Mouse (Mus musculus): ENCODE results near the gene Vps35. TPM values are rescaled to one million over a fixed set of nuclear protein-coding genes. Genes with fewer than 3 reads are reported as not detected.

Gene Vps35
- 76.0 and 79.0 TPM in 2 replicates for polyA plus RNA-seq (2012; ENCODE audit: insufficient read depth, insufficient read length, missing spikeins)

DNA sequence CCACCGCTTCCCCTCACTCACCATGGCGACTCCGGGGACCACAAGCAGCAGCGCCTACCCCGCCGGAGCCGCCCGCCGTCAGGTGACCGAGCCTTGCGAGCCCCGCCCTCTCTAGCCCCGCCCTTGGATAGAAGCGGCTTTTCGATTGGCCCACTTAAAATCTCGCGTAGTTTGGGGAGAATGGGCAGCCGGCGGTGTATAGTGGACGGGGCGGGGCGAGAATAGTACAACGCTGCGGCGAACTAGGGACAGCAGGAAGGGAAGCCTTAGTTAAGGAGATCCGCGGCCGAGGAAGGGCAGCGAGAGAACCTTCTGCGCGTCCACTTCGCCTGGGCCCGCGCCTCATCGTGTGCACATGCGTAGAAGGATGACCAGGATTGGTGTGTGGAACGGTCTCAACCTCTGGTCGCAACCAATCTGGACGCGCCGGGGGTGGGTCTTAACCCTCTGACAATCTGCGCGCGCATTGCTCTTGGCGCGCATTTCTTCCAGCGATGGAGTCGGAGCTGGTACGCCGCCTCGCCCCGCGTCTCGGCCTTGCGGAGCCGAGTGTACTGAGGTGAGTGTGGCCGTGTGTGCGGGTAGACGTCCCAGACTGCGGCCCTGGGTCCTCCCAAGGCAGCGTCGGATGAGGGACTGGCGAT lies at the start of gene Vps35, which contains the start of gene Orc6:
Gene Vps35 (minus strand): TSS at position 369 of the 644 bp plus-strand sequence.
Gene Orc6 (plus strand): TSS at position 199 of the 644 bp plus-strand sequence.
- Histone ChIP-seq H3K4me3 (ENCODE audit: insufficient read depth, low read depth, low read length) (peak within 1 kb of the TSS; percentile 78), H3K4me1 (ENCODE audit: control insufficient read depth, insufficient read depth, insufficient read length, low read length) (no peaks in the 10 kb centered on the region), H3K27ac (replicated peaks; ENCODE audit: low read depth, low read length) (peak within 1 kb of the TSS; percentile 99)

DNA sequence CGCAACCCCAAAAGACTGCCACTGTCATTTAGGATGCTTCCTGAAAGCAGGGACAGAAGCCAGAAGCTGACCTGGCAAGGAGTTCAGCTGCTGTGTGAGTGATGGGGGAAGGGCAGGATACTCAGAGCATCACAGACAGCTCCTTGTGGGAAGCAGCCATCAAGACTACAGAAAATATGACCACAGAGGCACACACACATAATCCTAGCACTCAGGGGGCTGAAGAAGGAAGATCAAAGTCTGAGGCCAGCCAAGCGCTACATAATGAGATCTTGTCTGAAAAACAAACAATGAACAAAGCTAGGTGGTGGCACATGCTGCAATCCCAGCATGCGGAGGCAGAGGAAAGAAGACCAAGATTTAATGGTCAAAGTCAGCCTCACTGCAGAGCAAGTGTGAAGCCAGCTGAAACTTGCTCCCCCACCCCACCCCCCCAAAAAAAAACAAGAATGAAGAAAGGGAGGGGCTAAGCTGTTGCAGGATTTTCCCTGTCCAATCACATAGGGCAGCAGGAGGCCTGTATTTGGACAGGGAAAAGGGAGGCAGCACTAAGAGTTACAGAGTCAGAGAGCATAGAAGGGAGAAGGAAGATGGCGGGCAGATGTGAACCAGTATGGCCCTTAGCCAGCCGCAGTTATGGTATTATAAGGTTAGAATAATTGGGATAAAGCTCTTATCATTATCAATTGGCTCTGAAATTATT lies 40.4 kb upstream of the Vps35 start:
- H3K4me3 ChIP-seq (ENCODE audit: insufficient read depth, low read depth, low read length): no peak overlapping the region
- no peaks in the 10 kb centered on the region for H3K4me1 ChIP-seq (ENCODE audit: control insufficient read depth, insufficient read depth, insufficient read length, low read length)

DNA sequence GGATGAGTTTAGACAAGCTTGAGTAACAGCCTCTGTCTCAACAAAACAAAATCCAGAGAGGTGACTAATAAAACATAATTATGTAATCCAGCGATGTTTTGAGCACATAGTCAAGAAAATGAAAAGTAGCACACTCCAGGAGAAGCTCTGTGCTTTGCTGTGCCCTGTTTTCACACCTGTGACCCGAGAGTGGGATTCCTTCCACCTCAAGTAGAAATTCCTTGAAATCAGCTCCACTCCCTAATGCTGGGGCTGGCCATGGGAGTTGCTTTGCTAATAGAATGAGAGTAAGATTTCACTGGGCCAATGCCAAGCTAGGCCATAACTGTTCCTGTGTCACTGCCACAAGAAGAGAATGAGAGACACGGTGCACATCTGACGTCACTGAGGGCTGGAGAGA lies 38.1 kb upstream of the Vps35 start:
- Histone ChIP-seq H3K27ac (replicated peaks; ENCODE audit: low read depth, low read length) (no peak overlapping the region), H3K4me1 (ENCODE audit: control insufficient read depth, insufficient read depth, insufficient read length, low read length) (no peaks in the 10 kb centered on the region), H3K4me3 (ENCODE audit: insufficient read depth, low read depth, low read length) (no peak overlapping the region)

More for the DNA sequence above, 40.4 kb upstream of the Vps35 start:
- no peak overlapping the region for H3K27ac ChIP-seq (replicated peaks; ENCODE audit: low read depth, low read length)

DNA sequence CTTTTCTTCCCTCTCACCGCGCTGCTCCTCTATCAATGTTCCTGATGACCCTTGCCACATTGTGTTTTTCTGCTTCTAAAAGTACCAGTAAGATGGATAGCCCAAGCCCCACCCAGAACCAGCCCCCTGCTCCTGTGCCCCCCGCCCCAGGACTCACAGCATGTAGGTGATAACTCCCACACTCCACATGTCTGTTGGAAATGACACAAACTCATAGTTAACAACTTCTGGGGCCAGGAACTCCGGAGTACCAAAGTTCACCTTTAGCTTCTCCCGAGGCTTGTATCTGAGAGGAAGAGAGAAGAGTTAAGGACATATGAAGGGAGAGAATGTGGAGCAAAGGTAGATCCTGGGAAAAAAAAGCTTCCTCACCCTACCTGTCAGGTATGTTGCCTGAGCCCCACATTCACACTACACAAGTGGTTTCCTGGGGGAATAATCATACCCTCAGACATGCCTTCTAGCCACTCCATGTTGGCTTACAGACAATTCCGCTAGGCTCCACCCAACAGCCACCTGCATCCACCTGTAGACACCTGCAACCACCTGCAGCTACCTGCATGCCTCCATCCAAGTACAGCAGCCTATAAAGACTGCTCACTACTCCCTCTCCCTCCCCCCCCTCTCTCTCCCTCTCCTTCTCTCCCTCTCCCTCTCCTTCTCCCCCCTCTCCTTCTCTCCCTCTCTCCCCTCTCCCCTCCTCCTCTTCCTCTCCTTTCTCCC lies 36.8 kb upstream of the Vps35 start:
- Histone ChIP-seq H3K4me1 (ENCODE audit: control insufficient read depth, insufficient read depth, insufficient read length, low read length) (no peaks in the 10 kb centered on the region), H3K4me3 (ENCODE audit: insufficient read depth, low read depth, low read length) (no peak overlapping the region), H3K27ac (replicated peaks; ENCODE audit: low read depth, low read length) (no peak overlapping the region)

DNA sequence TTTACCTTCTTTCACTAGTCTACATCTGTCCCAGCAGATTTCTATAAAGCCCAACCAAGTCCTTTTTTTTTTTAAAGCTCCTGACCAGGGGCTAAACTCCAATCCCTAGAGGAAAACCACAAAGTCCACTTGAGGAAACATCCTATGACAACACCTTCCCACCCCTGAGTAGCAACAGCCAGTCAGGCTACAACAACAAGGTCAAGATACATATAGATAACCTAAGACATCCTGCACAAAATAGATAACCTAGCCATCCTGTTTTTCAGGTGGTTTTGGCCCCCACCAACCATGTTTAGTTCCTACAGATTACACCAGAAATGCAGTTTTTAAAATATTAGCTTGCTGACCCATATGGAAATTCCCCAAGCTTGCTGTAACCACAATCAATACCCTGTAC lies 35.5 kb upstream of the Vps35 start:
- Histone ChIP-seq H3K27ac (replicated peaks; ENCODE audit: low read depth, low read length) (no peak overlapping the region), H3K4me1 (ENCODE audit: control insufficient read depth, insufficient read depth, insufficient read length, low read length) (no peaks in the 10 kb centered on the region), H3K4me3 (ENCODE audit: insufficient read depth, low read depth, low read length) (no peak overlapping the region)

DNA sequence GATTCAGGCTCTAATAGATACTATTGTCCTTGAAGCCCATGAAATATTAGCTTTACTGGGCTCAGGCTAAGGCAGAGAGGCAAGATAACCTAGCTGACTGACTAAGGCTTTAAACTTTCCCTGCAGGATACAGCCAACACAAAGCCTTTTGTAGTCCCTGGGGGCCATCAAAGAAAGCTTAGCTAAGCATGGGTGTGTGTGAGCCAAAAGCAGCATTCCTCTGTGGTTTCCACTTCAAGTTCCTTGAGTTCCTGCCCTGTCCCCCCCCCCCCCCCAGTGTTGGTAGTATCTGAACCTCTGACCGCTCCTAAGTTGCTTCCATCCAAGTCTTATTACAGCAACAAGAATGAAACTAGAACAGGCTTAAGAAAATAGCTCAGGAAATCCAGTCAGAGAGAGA lies 29.9 kb upstream of the Vps35 start:
- Histone ChIP-seq H3K27ac (replicated peaks; ENCODE audit: low read depth, low read length) (no peak overlapping the region), H3K4me1 (ENCODE audit: control insufficient read depth, insufficient read depth, insufficient read length, low read length) (no peaks in the 10 kb centered on the region), H3K4me3 (ENCODE audit: insufficient read depth, low read depth, low read length) (no peak overlapping the region)

DNA sequence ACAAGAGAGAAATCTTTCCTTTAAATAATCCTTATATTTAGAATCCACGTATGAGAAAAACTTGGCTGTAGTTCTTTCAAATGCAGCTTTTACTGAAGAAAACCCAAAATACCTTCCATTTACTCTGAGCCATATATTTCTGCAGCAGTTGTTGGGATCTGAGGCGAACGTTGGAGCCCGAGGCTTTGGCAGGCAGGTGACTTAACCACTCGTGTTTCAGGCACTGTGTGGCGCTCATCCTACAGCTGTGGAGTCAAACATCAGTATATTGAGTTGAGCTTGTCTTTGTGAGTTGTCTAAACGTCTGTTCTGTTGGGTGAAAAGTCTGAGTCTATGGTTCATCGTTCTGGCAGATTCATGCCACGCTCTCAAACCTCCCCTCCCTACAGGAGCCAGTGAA lies 27.4 kb upstream of the Vps35 start:
- Histone ChIP-seq H3K4me3 (ENCODE audit: insufficient read depth, low read depth, low read length) (no peak overlapping the region), H3K27ac (replicated peaks; ENCODE audit: low read depth, low read length) (no peak overlapping the region), H3K4me1 (ENCODE audit: control insufficient read depth, insufficient read depth, insufficient read length, low read length) (no peaks in the 10 kb centered on the region)

DNA sequence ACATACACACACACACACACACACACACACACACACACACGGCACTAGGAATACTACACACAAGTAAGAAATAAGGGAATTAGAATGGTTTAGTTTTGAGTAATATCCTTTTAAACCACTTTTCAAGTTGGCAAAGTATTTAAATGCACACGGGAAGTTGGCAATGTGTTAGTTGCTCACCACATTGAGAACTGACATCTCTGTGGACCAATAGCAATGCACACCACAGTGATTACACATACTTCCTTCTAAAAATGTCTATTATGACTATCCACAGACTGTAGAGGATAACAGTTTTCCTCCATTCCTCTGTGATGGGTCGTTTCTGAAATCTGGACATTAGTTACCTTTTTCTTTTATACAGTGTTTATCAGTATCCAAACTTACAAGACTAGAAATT lies 23.5 kb upstream of the Vps35 start:
- H3K4me1 ChIP-seq (ENCODE audit: control insufficient read depth, insufficient read depth, insufficient read length, low read length): no peaks in the 10 kb centered on the region
- H3K27ac ChIP-seq (replicated peaks; ENCODE audit: low read depth, low read length): no peak overlapping the region
- no peak overlapping the region for H3K4me3 ChIP-seq (ENCODE audit: insufficient read depth, low read depth, low read length)

DNA sequence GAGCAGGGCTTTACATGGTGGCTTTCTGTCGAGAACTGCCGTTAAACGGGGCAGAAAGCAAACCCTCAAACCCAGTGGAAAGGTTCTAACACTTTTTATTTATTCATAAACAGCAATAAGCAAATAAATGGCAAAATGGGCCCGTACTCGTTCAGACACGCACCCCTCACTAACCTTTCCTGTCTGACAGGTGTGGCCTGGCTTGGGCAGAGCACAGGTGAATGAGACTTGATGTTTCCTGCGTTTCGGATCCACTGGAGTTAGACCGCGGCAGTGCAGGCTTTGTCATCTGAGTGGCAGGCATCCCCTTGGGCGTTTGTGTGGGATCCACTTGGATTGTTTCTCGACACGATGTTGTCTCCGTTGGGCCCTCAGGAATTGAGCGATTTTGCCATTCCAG lies 22.4 kb upstream of the Vps35 start:
- Histone ChIP-seq H3K27ac (replicated peaks; ENCODE audit: low read depth, low read length) (no peak overlapping the region), H3K4me1 (ENCODE audit: control insufficient read depth, insufficient read depth, insufficient read length, low read length) (no peaks in the 10 kb centered on the region), H3K4me3 (ENCODE audit: insufficient read depth, low read depth, low read length) (no peak overlapping the region)

DNA sequence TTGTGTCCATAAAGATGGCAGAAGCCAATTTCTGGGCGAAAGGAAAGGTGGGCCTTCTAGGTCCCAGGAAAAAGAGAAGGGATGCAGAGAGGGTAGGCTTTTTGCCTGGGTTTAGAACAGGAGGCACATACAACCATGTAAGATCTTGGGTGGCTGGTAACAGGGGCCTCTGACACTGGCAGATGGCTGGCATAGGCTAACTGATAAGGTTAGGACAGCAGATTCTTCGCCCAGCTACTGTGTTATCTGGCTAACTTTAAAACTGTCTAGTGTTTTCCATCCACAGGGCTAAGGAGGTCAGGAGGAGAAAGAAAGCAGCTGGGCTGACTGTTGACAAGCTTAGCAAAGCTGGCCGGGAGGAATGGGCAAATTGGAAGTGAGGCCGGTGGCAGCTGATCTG lies 18.9 kb upstream of the Vps35 start:
- H3K4me3 ChIP-seq (ENCODE audit: insufficient read depth, low read depth, low read length): no peak overlapping the region
- no peaks in the 10 kb centered on the region for H3K4me1 ChIP-seq (ENCODE audit: control insufficient read depth, insufficient read depth, insufficient read length, low read length)
- H3K27ac ChIP-seq (replicated peaks; ENCODE audit: low read depth, low read length): no peak overlapping the region

DNA sequence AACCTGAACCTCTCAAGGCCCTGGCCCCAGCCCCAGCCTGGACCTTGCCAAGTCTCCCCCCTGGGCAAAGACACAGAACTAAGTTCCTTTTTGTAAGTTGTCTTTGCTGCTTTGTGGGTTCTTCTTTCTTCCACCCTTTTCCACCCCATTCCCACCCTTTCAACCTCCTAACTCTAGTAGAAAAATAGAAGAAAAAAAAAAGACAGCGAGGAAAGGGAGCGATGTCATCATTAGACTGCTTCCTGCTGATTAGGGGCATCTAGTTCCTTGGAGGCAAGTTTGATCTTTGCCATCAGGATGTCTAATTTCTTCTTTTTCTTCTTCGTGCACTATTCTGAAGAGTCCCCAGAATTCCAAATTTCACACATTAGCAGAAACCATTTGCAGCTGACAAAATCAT lies 13.4 kb upstream of the Vps35 start:
- no peaks in the 10 kb centered on the region for H3K4me1 ChIP-seq (ENCODE audit: control insufficient read depth, insufficient read depth, insufficient read length, low read length)
- H3K27ac ChIP-seq (replicated peaks; ENCODE audit: low read depth, low read length): no peak overlapping the region
- H3K4me3 ChIP-seq (ENCODE audit: insufficient read depth, low read depth, low read length): no peak overlapping the region

DNA sequence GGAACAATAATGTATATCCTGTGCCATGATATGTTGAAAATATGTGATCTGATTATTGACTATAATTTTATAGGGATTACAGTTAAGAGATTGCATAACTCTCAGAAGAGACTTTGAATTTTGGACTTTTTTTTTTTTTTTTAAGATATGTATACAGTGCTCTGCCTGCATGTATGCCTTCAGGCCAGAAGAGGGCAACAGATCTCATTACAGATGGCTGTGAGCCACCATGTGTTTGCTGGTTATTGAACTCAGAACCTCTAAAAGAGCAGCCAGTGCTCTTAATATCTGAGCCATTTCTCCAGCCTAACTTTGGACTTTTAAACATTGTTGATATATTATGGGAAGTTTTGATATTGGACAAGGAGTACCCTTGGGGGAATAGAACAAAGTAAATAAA lies 12.1 kb upstream of the Vps35 start:
- H3K4me1 ChIP-seq (ENCODE audit: control insufficient read depth, insufficient read depth, insufficient read length, low read length): no peaks in the 10 kb centered on the region
- no peak overlapping the region for H3K27ac ChIP-seq (replicated peaks; ENCODE audit: low read depth, low read length)
- H3K4me3 ChIP-seq (ENCODE audit: insufficient read depth, low read depth, low read length): no peak overlapping the region

DNA sequence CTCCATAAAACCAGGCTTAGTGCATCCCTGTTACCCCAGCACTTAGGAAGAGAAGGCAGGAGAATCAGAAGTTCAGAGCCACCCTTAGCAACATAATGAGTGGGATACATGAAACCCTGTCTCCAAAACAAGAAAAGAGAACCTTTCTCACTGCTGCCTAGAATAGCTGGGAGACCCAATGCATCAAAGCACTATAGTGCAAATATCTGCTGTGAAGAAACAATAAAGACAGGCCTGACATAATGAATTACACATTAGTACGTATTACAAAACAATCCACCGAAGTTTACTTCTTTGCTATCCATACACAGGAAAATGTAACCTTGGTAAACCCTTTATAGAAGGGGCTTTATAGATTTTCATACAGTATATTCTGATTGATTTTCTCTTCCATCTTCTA lies 9.0 kb upstream of the Vps35 start:
- H3K27ac ChIP-seq (replicated peaks; ENCODE audit: low read depth, low read length): no peak overlapping the region
- no peaks in the 10 kb centered on the region for H3K4me1 ChIP-seq (ENCODE audit: control insufficient read depth, insufficient read depth, insufficient read length, low read length)
- no peak overlapping the region for H3K4me3 ChIP-seq (ENCODE audit: insufficient read depth, low read depth, low read length)

DNA sequence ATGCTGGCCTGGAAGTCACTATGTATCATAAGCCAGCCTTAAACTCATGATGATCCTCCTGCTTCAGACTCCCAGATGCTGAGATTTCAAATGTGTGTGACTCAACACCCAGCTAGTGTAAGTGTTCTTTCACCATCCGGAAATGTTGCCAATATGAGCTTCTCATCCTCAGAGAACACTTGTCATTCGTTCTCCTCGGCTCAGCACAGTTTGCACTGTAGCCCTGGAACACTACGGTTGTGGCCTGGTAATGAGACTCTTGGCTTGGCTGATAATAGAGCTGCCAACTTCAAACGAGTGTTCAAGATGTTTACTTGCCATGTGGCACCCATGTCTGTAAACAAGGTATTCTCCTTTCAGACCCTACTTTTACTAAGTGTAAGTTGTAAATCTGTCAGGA lies 3.9 kb upstream of the Vps35 start:
- H3K27ac ChIP-seq (replicated peaks; ENCODE audit: low read depth, low read length): no peak overlapping the region
- no peaks in the 10 kb centered on the region for H3K4me1 ChIP-seq (ENCODE audit: control insufficient read depth, insufficient read depth, insufficient read length, low read length)

DNA sequence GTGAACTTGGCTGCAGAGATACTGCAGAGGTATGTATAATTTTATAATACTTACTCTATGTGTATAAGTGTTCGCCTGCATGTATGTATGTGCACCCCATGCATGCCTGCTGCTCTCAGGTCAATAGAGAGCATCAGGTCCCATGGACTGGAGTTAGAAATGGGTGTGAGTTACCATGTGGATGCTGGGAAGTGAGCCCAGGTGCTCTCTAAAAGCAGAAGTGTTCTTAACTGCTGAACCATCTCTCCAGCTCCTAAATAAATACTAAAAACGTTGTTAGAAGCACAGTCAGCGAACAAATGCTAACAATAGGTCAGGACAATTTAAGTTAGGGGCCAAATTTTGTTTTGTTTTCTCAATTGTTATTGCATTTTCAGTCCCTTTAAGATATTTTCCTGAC lies 3.3 kb upstream of the Vps35 start:
- Histone ChIP-seq H3K4me3 (ENCODE audit: insufficient read depth, low read depth, low read length) (no peak overlapping the region), H3K27ac (replicated peaks; ENCODE audit: low read depth, low read length) (no peak overlapping the region), H3K4me1 (ENCODE audit: control insufficient read depth, insufficient read depth, insufficient read length, low read length) (no peaks in the 10 kb centered on the region)

More for the DNA sequence above, 3.9 kb upstream of the Vps35 start:
- H3K4me3 ChIP-seq (ENCODE audit: insufficient read depth, low read depth, low read length): no peak overlapping the region
